8 mouse cellular contexts compared by ENCODE assay signal in genomic region chr14:14863690-14864356, GRCm38 (mm10).
DNase-seq lines count a peak whose midpoint lies in the region; ATAC-seq and TF ChIP-seq lines count a peak whose summit lies in the region.

No protein-coding gene starts in this region.

- no peak overlapping the region for H3K4me3 ChIP-seq in cortical plate, adult 2 months (ENCODE audit: insufficient read depth, low read length)
- no peak overlapping the region for H3K4me3 ChIP-seq in midbrain, embryonic 11.5 days (ENCODE audit: low read depth, low read length)

- peak; percentile 84 for TF ChIP-seq CTCF in cortical plate, adult 2 months (IDR thresholded peaks at IDR 0.05; ENCODE audit: extremely low read depth, insufficient read depth, low read length)

- no peaks in the 10 kb centered on the region for H3K27me3 ChIP-seq in midbrain, embryonic 11.5 days (ENCODE audit: control insufficient read depth, insufficient read depth, low read length)

- WGBS in midbrain, embryonic 11.5 days, result 27% methylated on average over 7 of the region's 7 CpGs

- no peak overlapping the region for H3K4me2 ChIP-seq in midbrain, embryonic 11.5 days

- H3K9me3 ChIP-seq in midbrain, embryonic 11.5 days (ENCODE audit: control insufficient read depth, low read length), result no peaks in the 10 kb centered on the region

- no peak overlapping the region for H3K9ac ChIP-seq in midbrain, embryonic 11.5 days (ENCODE audit: low read length)

- no peaks in the 10 kb centered on the region for H3K4me1 ChIP-seq in cortical plate, adult 2 months (ENCODE audit: control insufficient read depth, insufficient read depth, low read length)
- no peaks in the 10 kb centered on the region for H3K4me1 ChIP-seq in midbrain, embryonic 11.5 days (ENCODE audit: control insufficient read depth, insufficient read depth, low read length)

- peak; percentile 86 for ATAC-seq in midbrain, embryonic 11.5 days (ENCODE audit: low FRiP score)

- H3K36me3 ChIP-seq in midbrain, embryonic 11.5 days (ENCODE audit: control insufficient read depth, insufficient read depth, low read length), result no peaks in the 10 kb centered on the region

- no peak overlapping the region for H3K27ac ChIP-seq in cortical plate, adult 2 months (ENCODE audit: insufficient read depth, low read length)
- no peak overlapping the region for H3K27ac ChIP-seq in midbrain, embryonic 11.5 days (ENCODE audit: low read depth, low read length)

- DNase-seq in left cerebral cortex, adult 18-20 months (ENCODE audit: low spot score in 2 of 2), result peak; percentile 81 to 87
- no peak for DNase-seq in left cerebral cortex, adult 11 months (ENCODE audit: low spot score)
- peak; percentile 83 for DNase-seq in gastrocnemius, postnatal 10 days
- DNase-seq in hindlimb bud, embryonic 11.5 days (ENCODE audit: extremely low spot score, low read depth, low spot score), result peak; percentile 83
- peak; percentile 43 to 47 for DNase-seq in left cerebral cortex, adult 8-10 months (ENCODE audit: low spot score in 2 of 2)
- DNase-seq in midbrain, embryonic 11.5 days (ENCODE audit: low spot score, missing footprints), result peak; percentile 97
- DNase-seq in right cerebral cortex, postnatal 4 days, result peak; percentile 85

- TF ChIP-seq POLR2A in cortical plate, adult 2 months (IDR thresholded peaks at IDR 0.05; ENCODE audit: extremely low read depth, insufficient read depth, low read length), result no peak
